Mouse (Mus musculus): ENCODE measurements around the gene Snx1. TPM values are rescaled to one million over a fixed set of nuclear protein-coding genes. Genes with fewer than 3 reads are reported as not detected.

Snx1 gene
- total and polyA plus RNA-seq, 3 experiments: 83.9 to 189 (median 113) TPM

Other genes with a start within 250 kb of the Snx1 start
- gene Pclaf, start 236.3 kb downstream of the Snx1 start, total RNA-seq (2012; rRNA removed): 67.1 and 79.2 TPM in 2 replicates
- 10 to 100 TPM in 1 of 2 experiments, not detected in 1; 99.0 TPM for gene Pclaf, start 236.3 kb downstream of the Snx1 start, polyA plus RNA-seq (2012; ENCODE audit: insufficient read depth in 1 of 2, insufficient read length in 2 of 2, low read depth in 1 of 2, low replicate concordance in 2 of 2, missing spikeins in 1 of 2)
- gene Trip4, start 217.8 kb downstream of the Snx1 start, total RNA-seq (2012; rRNA removed): 13.0 and 13.4 TPM in 2 replicates
- 10 to 100 TPM in 1 of 2 experiments, not detected in 1; 13.5 TPM for gene Trip4, start 217.8 kb downstream of the Snx1 start, polyA plus RNA-seq (2012; ENCODE audit: insufficient read depth in 1 of 2, insufficient read length in 2 of 2, low read depth in 1 of 2, low replicate concordance in 2 of 2, missing spikeins in 1 of 2)
- gene Csnk1g1, start 217.7 kb downstream of the Snx1 start, total RNA-seq (2012; rRNA removed): 5.1 and 6.9 TPM in 2 replicates
- gene Csnk1g1, start 217.7 kb downstream of the Snx1 start, polyA plus RNA-seq (2012; ENCODE audit: insufficient read depth in 1 of 2, insufficient read length in 2 of 2, low read depth in 1 of 2, low replicate concordance in 2 of 2, missing spikeins in 1 of 2): 1 to 10 TPM in 1 of 2 experiments, not detected in 1; 7.7 TPM
- gene Ppib, start 66.4 kb downstream of the Snx1 start, total RNA-seq (2012; rRNA removed): 413 and 419 TPM in 2 replicates
- gene Ppib, start 66.4 kb downstream of the Snx1 start, polyA plus RNA-seq (2012; ENCODE audit: insufficient read depth in 1 of 2, insufficient read length in 2 of 2, low read depth in 1 of 2, low replicate concordance in 2 of 2, missing spikeins in 1 of 2): 100 to 1,000 TPM in 1 of 2 experiments, not detected in 1; 291 TPM
- gene Snx22, start 56.9 kb downstream of the Snx1 start, total RNA-seq (2012; rRNA removed): 7.1 and 10.1 TPM in 2 replicates
- under 1 TPM in 1 of 2 experiments, not detected in 1; 0.43 TPM for gene Snx22, start 56.9 kb downstream of the Snx1 start, polyA plus RNA-seq (2012; ENCODE audit: insufficient read depth in 1 of 2, insufficient read length in 2 of 2, low read depth in 1 of 2, low replicate concordance in 2 of 2, missing spikeins in 1 of 2)
- 103 and 121 TPM in 2 replicates for gene Ciao2a, start within 50 bp of the Snx1 start, total RNA-seq (2012; rRNA removed)
- 10 to 100 TPM in 1 of 2 experiments, not detected in 1; 88.1 TPM for gene Ciao2a, start within 50 bp of the Snx1 start, polyA plus RNA-seq (2012; ENCODE audit: insufficient read depth in 1 of 2, insufficient read length in 2 of 2, low read depth in 1 of 2, low replicate concordance in 2 of 2, missing spikeins in 1 of 2)
- gene Dapk2, start 31.6 kb upstream of the Snx1 start, total RNA-seq (2012; rRNA removed): 5.8 and 6.7 TPM in 2 replicates
- gene Dapk2, start 31.6 kb upstream of the Snx1 start, polyA plus RNA-seq (2012; ENCODE audit: insufficient read depth in 1 of 2, insufficient read length in 2 of 2, low read depth in 1 of 2, low replicate concordance in 2 of 2, missing spikeins in 1 of 2): 1 to 10 TPM in 1 of 2 experiments, not detected in 1; 8.3 TPM
- gene Herc1, start 223.9 kb upstream of the Snx1 start, total RNA-seq (2012; rRNA removed): 23.2 and 29.2 TPM in 2 replicates
- gene Herc1, start 223.9 kb upstream of the Snx1 start, polyA plus RNA-seq (2012; ENCODE audit: insufficient read depth in 1 of 2, insufficient read length in 2 of 2, low read depth in 1 of 2, low replicate concordance in 2 of 2, missing spikeins in 1 of 2): 10 to 100 TPM; 22.7 to 28.8 TPM